Mouse (Mus musculus): ENCODE results near the gene Tspan32.
A peak's percentile ranks its signal among the peaks of the same experiment; 100 is the strongest.

Tspan32 gene

GRCm38 (mm10) chr7:143053961-143054611 lies 49.2 kb downstream of the Tspan32 start:
- DNase-seq (ENCODE audit: low spot score in 2 of 2): peak in 1 of 2 experiments; percentile 25

- DNase-seq (ENCODE audit: low spot score in 2 of 2): peak in 1 of 2 experiments; percentile 33
Measured at GRCm38 (mm10) chr7:143054612-143054965, 49.7 kb downstream of the Tspan32 start.

- no peak for DNase-seq (ENCODE audit: low spot score in 2 of 2)
Measured at GRCm38 (mm10) chr7:143055001-143055400, 50.2 kb downstream of the Tspan32 start.

- peak in 1 of 2 experiments; percentile 33 for DNase-seq (ENCODE audit: low spot score in 2 of 2)
Measured at GRCm38 (mm10) chr7:143055499-143056186, 50.8 kb downstream of the Tspan32 start.

- no peak for DNase-seq (ENCODE audit: low spot score in 2 of 2)
Measured at GRCm38 (mm10) chr7:143057023-143057422, 52.2 kb downstream of the Tspan32 start.

GRCm38 (mm10) chr7:143057667-143058220 lies 52.9 kb downstream of the Tspan32 start:
- peak in 1 of 2 experiments; percentile 34 for DNase-seq (ENCODE audit: low spot score in 2 of 2)

- DNase-seq (ENCODE audit: low spot score in 2 of 2): peak; percentile 69 to 80
Measured at GRCm38 (mm10) chr7:143058221-143058697, 53.4 kb downstream of the Tspan32 start.

GRCm38 (mm10) chr7:143059202-143059870 lies 54.5 kb downstream of the Tspan32 start:
- peak in 1 of 2 experiments; percentile 65 for DNase-seq (ENCODE audit: low spot score in 2 of 2)

- peak in 1 of 2 experiments; percentile 24 for DNase-seq (ENCODE audit: low spot score in 2 of 2)
Measured at GRCm38 (mm10) chr7:143062704-143063103, 57.9 kb downstream of the Tspan32 start.

- DNase-seq (ENCODE audit: low spot score in 2 of 2): no peak
Measured at GRCm38 (mm10) chr7:143064226-143064625, 59.4 kb downstream of the Tspan32 start.

GRCm38 (mm10) chr7:143065692-143066091 lies 60.8 kb downstream of the Tspan32 start:
- no peak for DNase-seq (ENCODE audit: low spot score in 2 of 2)

GRCm38 (mm10) chr7:143067469-143067868 lies 62.6 kb downstream of the Tspan32 start:
- DNase-seq (ENCODE audit: low spot score in 2 of 2): no peak

GRCm38 (mm10) chr7:143067897-143068296 lies 63.1 kb downstream of the Tspan32 start:
- DNase-seq (ENCODE audit: low spot score in 2 of 2): no peak

GRCm38 (mm10) chr7:143068316-143068881 lies 63.6 kb downstream of the Tspan32 start:
- peak in 1 of 2 experiments; percentile 39 for DNase-seq (ENCODE audit: low spot score in 2 of 2)

- peak; percentile 98 to 99 for DNase-seq (ENCODE audit: low spot score in 2 of 2)
Measured at GRCm38 (mm10) chr7:143068882-143069591, 64.2 kb downstream of the Tspan32 start, which contains the start of gene Tssc4. TSS of gene Tssc4 (plus strand) at chr7:143069249.
